In the genomic region with DNA sequence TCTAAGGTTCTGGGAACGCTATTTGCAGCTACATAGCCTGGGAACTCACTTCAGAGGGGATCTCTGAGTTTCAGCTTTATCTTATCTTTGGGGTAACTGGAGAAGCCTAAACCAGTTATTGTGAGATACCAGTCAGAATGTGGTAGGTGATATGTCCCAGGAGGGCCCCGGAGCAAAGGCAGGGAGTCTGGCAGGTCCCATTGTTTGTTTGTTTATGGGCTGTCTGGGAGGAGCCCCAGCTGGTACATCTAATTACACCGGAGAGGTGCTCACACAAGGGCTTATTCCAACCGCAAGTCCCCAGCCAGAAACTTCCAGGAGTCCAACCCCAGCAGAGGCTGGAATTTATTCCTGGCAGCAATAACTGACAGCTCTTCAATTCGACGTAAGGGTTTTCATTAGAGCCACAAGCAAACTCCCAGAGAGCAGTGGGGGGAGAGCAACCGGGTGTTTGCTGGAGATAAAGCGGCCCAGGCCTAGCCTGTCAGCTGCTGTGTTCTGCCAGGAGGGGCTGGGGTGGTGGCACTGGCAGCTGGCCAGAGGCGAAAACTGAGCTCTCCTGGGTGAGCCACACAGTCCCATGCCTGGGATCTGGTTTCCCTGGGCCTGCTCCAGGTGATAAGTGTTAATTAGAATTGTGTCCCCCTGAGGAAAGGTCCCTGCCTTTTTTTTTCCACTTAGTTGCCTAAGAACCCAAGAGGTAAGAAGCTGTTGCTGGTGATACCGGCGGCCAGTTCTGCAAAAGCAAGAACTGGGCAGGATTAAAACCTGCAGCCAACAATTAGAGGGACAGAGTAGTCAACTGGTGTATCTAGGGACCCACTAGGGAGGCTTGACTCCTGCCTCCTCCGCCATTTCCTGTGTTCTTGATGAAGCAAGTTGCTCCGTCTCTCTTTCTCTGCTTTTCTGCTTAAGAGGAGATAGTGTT, we compare ENCODE assay signal across 7 mouse cellular contexts.
DNase-seq lines count a peak whose midpoint lies in the region; ATAC-seq lines count a peak whose summit lies in the region.

No protein-coding gene starts in this region.

- H3K9ac ChIP-seq in hindbrain, embryonic 16.5 days (ENCODE audit: low read depth, low read length), result no peak overlapping the region
- no peak overlapping the region for H3K9ac ChIP-seq in lung, embryonic 15.5 days

- 17% methylated on average over 13 of the region's 13 CpGs for WGBS in hindbrain, embryonic 16.5 days
- WGBS in lung, embryonic 15.5 days, result 13% methylated on average over 13 of the region's 13 CpGs

- H3K4me1 ChIP-seq in hindbrain, embryonic 16.5 days (ENCODE audit: control insufficient read depth, insufficient read depth, low read depth, low read length), result peaks cover 12% of the 10 kb centered on the region
- H3K4me1 ChIP-seq in lung, embryonic 15.5 days, result peaks cover 30% of the 10 kb centered on the region

- no peak overlapping the region for H3K4me3 ChIP-seq in hindbrain, embryonic 16.5 days (ENCODE audit: low read length)
- H3K4me3 ChIP-seq in lung, embryonic 15.5 days, result no peak overlapping the region

- intact Hi-C loops in gastrocnemius, postnatal 14 days (cut with DNase I; ENCODE audit: low total_unique reads), result no loop called here

- DNase-seq in adrenal gland, postnatal 36 days, result peak; percentile 13 to 44
- DNase-seq in gastrocnemius, postnatal 14 days, result peak; percentile 42
- DNase-seq in retina, postnatal 1 day, result peak; percentile 67
- no peak for DNase-seq in adipocyte (ENCODE audit: low spot score)

- no peak overlapping the region for H3K27ac ChIP-seq in hindbrain, embryonic 16.5 days (ENCODE audit: low read depth, low read length)
- peak overlapping the region; percentile 89 for H3K27ac ChIP-seq in lung, embryonic 15.5 days

- H3K9me3 ChIP-seq in hindbrain, embryonic 16.5 days (ENCODE audit: control insufficient read depth, low read length), result no peaks in the 10 kb centered on the region
- no peaks in the 10 kb centered on the region for H3K9me3 ChIP-seq in lung, embryonic 15.5 days

- H3K4me2 ChIP-seq in hindbrain, embryonic 16.5 days (ENCODE audit: low read length), result no peak overlapping the region
- no peak overlapping the region for H3K4me2 ChIP-seq in lung, embryonic 15.5 days

- H3K36me3 ChIP-seq in hindbrain, embryonic 16.5 days (ENCODE audit: control insufficient read depth, insufficient read depth, low read length), result no peaks in the 10 kb centered on the region
- H3K36me3 ChIP-seq in lung, embryonic 15.5 days, result no peaks in the 10 kb centered on the region

- H3K27me3 ChIP-seq in hindbrain, embryonic 16.5 days (replicated peaks; ENCODE audit: control insufficient read depth, insufficient read depth, low read length), result no peaks in the 10 kb centered on the region
- no peaks in the 10 kb centered on the region for H3K27me3 ChIP-seq in lung, embryonic 15.5 days

- peak; percentile 84 for ATAC-seq in common myeloid progenitor, adult 5-6 weeks (replicated peaks; ENCODE audit: low read depth, poor library complexity, severe bottlenecking)
- peak; percentile 85 for ATAC-seq in hindbrain, embryonic 16.5 days
- peak; percentile 88 for ATAC-seq in lung, embryonic 15.5 days (ENCODE audit: borderline replicate concordance, extremely low read depth, low FRiP score, low TSS enrichment)
